Mouse (Mus musculus) layer of hippocampus, adult 9-11 months (tissue): Measurements from ENCODE around the gene Polr1e.
A peak's percentile ranks its signal among the peaks of the same experiment; 100 is the strongest.
"Not testable (repeated sequence)": the region's sequence is repeated elsewhere in the genome, so short reads cannot be mapped to it uniquely, and the experiment has no call there.

ENCODE experiments used
- DNase-seq: peaks from one replicate; pipeline ENCODE4 v3.0.0; 2022

Gene Polr1e

GRCm38 (mm10) chr4:45010806-45011415 is 7.5 kb upstream of the Polr1e start:
- DNase-seq, result no peak

GRCm38 (mm10) chr4:45011581-45012104 is 6.7 kb upstream of the Polr1e start:
- DNase-seq, result peak; percentile 52

- peak; percentile 100 for DNase-seq
Measured at GRCm38 (mm10) chr4:45012105-45012975, 6.0 kb upstream of the Polr1e start, which contains the start of gene Zbtb5. Gene Zbtb5 (minus strand): TSS chr4:45012412.

- DNase-seq, result no peak
Measured at GRCm38 (mm10) chr4:45013031-45013431, 5.4 kb upstream of the Polr1e start.

GRCm38 (mm10) chr4:45013537-45013936 is 4.8 kb upstream of the Polr1e start:
- no peak for DNase-seq

- DNase-seq, result no peak
Measured at GRCm38 (mm10) chr4:45015615-45016014, 2.8 kb upstream of the Polr1e start.

GRCm38 (mm10) chr4:45019009-45019408 is 626 bp downstream of the Polr1e start:
- no peak for DNase-seq

GRCm38 (mm10) chr4:45026459-45026858 is 8.1 kb downstream of the Polr1e start:
- no peak for DNase-seq

- DNase-seq, result no peak
Measured at GRCm38 (mm10) chr4:45032586-45032985, 14.2 kb downstream of the Polr1e start.

GRCm38 (mm10) chr4:45034693-45035628 is 16.6 kb downstream of the Polr1e start:
- DNase-seq, result no peak

- DNase-seq, result no peak
Measured at GRCm38 (mm10) chr4:45036048-45036447, 17.7 kb downstream of the Polr1e start.

- DNase-seq, result no peak
Measured at GRCm38 (mm10) chr4:45036571-45036970, 18.2 kb downstream of the Polr1e start.

- no peak for DNase-seq
Measured at GRCm38 (mm10) chr4:45037455-45038410, 19.4 kb downstream of the Polr1e start.

GRCm38 (mm10) chr4:45038879-45039278 is 20.5 kb downstream of the Polr1e start:
- not testable (repeated sequence) for DNase-seq

- not testable (repeated sequence) for DNase-seq
Measured at GRCm38 (mm10) chr4:45039546-45039945, 21.2 kb downstream of the Polr1e start.

- DNase-seq, result no peak
Measured at GRCm38 (mm10) chr4:45040795-45041194, 22.4 kb downstream of the Polr1e start.

GRCm38 (mm10) chr4:45046679-45047078 is 28.3 kb downstream of the Polr1e start:
- DNase-seq, result no peak

GRCm38 (mm10) chr4:45047286-45047887 is 29.0 kb downstream of the Polr1e start:
- DNase-seq, result no peak

GRCm38 (mm10) chr4:45047956-45048355 is 29.6 kb downstream of the Polr1e start:
- DNase-seq, result peak; percentile 67

GRCm38 (mm10) chr4:45054862-45055261 is 36.5 kb downstream of the Polr1e start:
- no peak for DNase-seq

- DNase-seq, result no peak
Measured at GRCm38 (mm10) chr4:45055451-45055850, 37.1 kb downstream of the Polr1e start.
